14 mouse cellular contexts compared by ENCODE assay signal in genomic region chr2:70708986-70709730, GRCm38 (mm10).
"Had no signal": no experiment of that assay in that cellular context is flagged by ENCODE, and none has a peak within 500 bp of the region (broad histone marks: within the 10 kb centered on the region; RNA-seq: fewer than 3 reads in every experiment).

No protein-coding gene starts in this region.

- H3K4me1 ChIP-seq: stomach, embryonic 15.5 days had no signal

- ATAC-seq: liver, embryonic 12.5 days; midbrain, embryonic 15.5 days had no signal

- H3K27me3 ChIP-seq: intestine, embryonic 15.5 days; liver, embryonic 12.5 days; megakaryocyte, embryonic 14.5 days; midbrain, embryonic 15.5 days; neural tube, embryonic 12.5 days; stomach, embryonic 15.5 days had no signal

- DNase-seq: kidney, adult 18-20 months; kidney, postnatal 10 days; lung, embryonic 14.5 days; lung, postnatal 10 days; lung, postnatal 4 days; thymus, adult 18-20 months; thymus, postnatal 36 days had no signal

- H3K9me3 ChIP-seq: intestine, embryonic 15.5 days; limb, embryonic 15.5 days; liver, embryonic 12.5 days; megakaryocyte, embryonic 14.5 days; midbrain, embryonic 15.5 days; neural tube, embryonic 12.5 days; stomach, embryonic 15.5 days had no signal

- H3K4me3 ChIP-seq: intestine, embryonic 15.5 days; limb, embryonic 15.5 days; liver, embryonic 12.5 days; megakaryocyte, embryonic 14.5 days; midbrain, embryonic 15.5 days; neural tube, embryonic 12.5 days; stomach, embryonic 15.5 days had no signal
